ENCODE assay signal across 28 mouse cellular contexts in genomic region chr5:149017666-149018415, GRCm38 (mm10). TPM values are rescaled to one million over a fixed set of nuclear protein-coding genes. Genes with fewer than 3 reads are reported as not detected.
DNase-seq lines count a peak whose midpoint lies in the region; ATAC-seq lines count a peak whose summit lies in the region.
"Had no signal": no experiment of that assay in that cellular context is flagged by ENCODE, and none has a peak within 500 bp of the region (broad histone marks: within the 10 kb centered on the region; RNA-seq: fewer than 3 reads in every experiment).

No protein-coding gene starts in this region.

- no peaks in the 10 kb centered on the region for H3K36me3 ChIP-seq in hindbrain, embryonic 12.5 days
- H3K36me3 ChIP-seq: embryonic facial prominence, embryonic 15.5 days; forebrain, embryonic 15.5 days; G1E; heart, embryonic 10.5 days; limb, embryonic 12.5 days; neural tube, embryonic 13.5 days had no signal

- peak; percentile 16 for ATAC-seq in activated CD4-positive, CD25-positive, alpha-beta regulatory T cell, adult 4 months
- no peak for ATAC-seq in hindbrain, embryonic 12.5 days (ENCODE audit: low FRiP score)
- ATAC-seq: forebrain, embryonic 15.5 days; hindbrain, postnatal 0 days; liver, postnatal 0 days had no signal

- no peak overlapping the region for H3K4me3 ChIP-seq in hindbrain, embryonic 12.5 days
- H3K4me3 ChIP-seq: embryonic facial prominence, embryonic 15.5 days; forebrain, embryonic 15.5 days; heart, embryonic 10.5 days; limb, embryonic 12.5 days; neural tube, embryonic 13.5 days had no signal

- no peaks in the 10 kb centered on the region for H3K9me3 ChIP-seq in hindbrain, embryonic 12.5 days (replicated peaks)
- H3K9me3 ChIP-seq: embryonic facial prominence, embryonic 15.5 days; forebrain, embryonic 15.5 days; G1E; heart, embryonic 10.5 days; limb, embryonic 12.5 days; neural tube, embryonic 13.5 days had no signal

- peaks cover 14% of the 10 kb centered on the region for H3K4me1 ChIP-seq in hindbrain, embryonic 12.5 days

- peaks cover 18% of the 10 kb centered on the region for H3K27me3 ChIP-seq in hindbrain, embryonic 12.5 days
- H3K27me3 ChIP-seq: CH12.LX; embryonic facial prominence, embryonic 15.5 days; forebrain, embryonic 15.5 days; limb, embryonic 12.5 days had no signal

- no peak overlapping the region for H3K4me2 ChIP-seq in hindbrain, embryonic 12.5 days (replicated peaks)
- H3K4me2 ChIP-seq: embryonic facial prominence, embryonic 15.5 days; forebrain, embryonic 15.5 days; limb, embryonic 12.5 days; liver, embryonic 11.5 days; neural tube, embryonic 13.5 days had no signal

- no peak overlapping the region for H3K27ac ChIP-seq in hindbrain, embryonic 12.5 days
- H3K27ac ChIP-seq: embryonic facial prominence, embryonic 15.5 days; forebrain, embryonic 15.5 days; heart, embryonic 10.5 days; hindbrain, postnatal 0 days; limb, embryonic 12.5 days; neural tube, embryonic 13.5 days had no signal

- WGBS in hindbrain, embryonic 12.5 days, result 88% methylated on average over 3 of the region's 3 CpGs

- H3K9ac ChIP-seq in hindbrain, embryonic 12.5 days, result no peak overlapping the region
- H3K9ac ChIP-seq: embryonic facial prominence, embryonic 15.5 days; forebrain, embryonic 15.5 days; limb, embryonic 12.5 days; liver, postnatal 0 days; neural tube, embryonic 13.5 days had no signal

- peak; percentile 79 for DNase-seq in 416B (ENCODE audit: low read depth)
- DNase-seq in B cell, adult 2 months, result peak; percentile 55 to 67
- peak; percentile 76 for DNase-seq in naive thymus-derived CD4-positive, alpha-beta T cell, adult 2 months (ENCODE audit: low read depth)
- no peak for DNase-seq in left cerebral cortex, adult 11 months (ENCODE audit: low spot score)
- no peak for DNase-seq in layer of hippocampus, postnatal 36 days
- DNase-seq: adrenal gland, postnatal 14 days; cerebellum, adult 8-10 months; cerebellum, postnatal 36 days; gastrocnemius, postnatal 10 days; heart, postnatal 4 days; kidney, adult 11 months; liver, postnatal 0 days; lung, postnatal 10 days; midbrain, embryonic 14.5 days had no signal

RNA-seq across cellular contexts. Expression of gene Gm42791, which starts 22.9 kb away (rescaled TPM):
- polyA plus RNA-seq in activated CD4-positive, CD25-positive, alpha-beta regulatory T cell, adult 4 months (2017; shearing (Covaris generic)), result not detected
- polyA plus RNA-seq in hindbrain, embryonic 12.5 days (2016; fragmentation: Nextera tagmentation; extraction: Ambion mirVana), result 0.49 and 3.3 TPM in 2 replicates
- 10 to 100 TPM; 24.3 to 31.6 TPM for total RNA-seq in layer of hippocampus, postnatal 36 days (2021)
- total RNA-seq: G1E; hindbrain, postnatal 0 days had no signal
- polyA plus RNA-seq: G1E; heart, embryonic 16.5 days; large intestine, adult 2 months; liver, embryonic 11.5 days; midbrain, embryonic 14.5 days; testis, adult 2 months had no signal

Comparison
In these comparisons a context has a peak if more than half of its experiments do, and no peak if none do; other contexts are left out.
1. DNase-seq: peak in 416B (single experiment), B cell, adult 2 months (2 of 2) and naive thymus-derived CD4-positive, alpha-beta T cell, adult 2 months (single experiment); none in left cerebral cortex, adult 11 months (single experiment) and layer of hippocampus, postnatal 36 days (0 of 2).